Mouse (Mus musculus) brain, embryonic 14.5 days (tissue): ENCODE results near the gene Muc4. TPM values are rescaled to one million over a fixed set of nuclear protein-coding genes. Genes with fewer than 3 reads are reported as not detected.

ENCODE experiments used
- DNase-seq: peaks from one replicate; pipeline ENCODE4 v3.0.0-alpha.2; 2011; ENCODE audit warnings: low read depth
- CTCF ChIP-seq: fragments of 200-500 bp; IDR thresholded peaks from 2 replicates; pipeline ENCODE4 v1.5.1; 2012; ENCODE audit warnings: inconsistent platforms, mild to moderate bottlenecking, moderate library complexity, borderline replicate concordance; ENCODE audit not compliant: insufficient read depth, insufficient read length; ENCODE audit errors: extremely low read depth
- POLR2A ChIP-seq: fragments of 200-500 bp; IDR thresholded peaks from 2 replicates; pipeline ENCODE4 v1.6.1; 2012; ENCODE audit warnings: mild to moderate bottlenecking, inconsistent platforms, borderline replicate concordance; ENCODE audit not compliant: poor library complexity, insufficient read depth, insufficient read length, severe bottlenecking; ENCODE audit errors: extremely low read depth
- polyA plus RNA-seq: library from polyadenylated mRNA; depleted of rRNA; stranded (reverse); fragments of >200 nt; gene quantifications from 2 replicates; pipeline ENCODE4 v1.2.3, GENCODE M21; 2012; rRNA removed

Muc4 gene
- 0.01 and 0.07 TPM in 2 replicates for polyA plus RNA-seq

DNA sequence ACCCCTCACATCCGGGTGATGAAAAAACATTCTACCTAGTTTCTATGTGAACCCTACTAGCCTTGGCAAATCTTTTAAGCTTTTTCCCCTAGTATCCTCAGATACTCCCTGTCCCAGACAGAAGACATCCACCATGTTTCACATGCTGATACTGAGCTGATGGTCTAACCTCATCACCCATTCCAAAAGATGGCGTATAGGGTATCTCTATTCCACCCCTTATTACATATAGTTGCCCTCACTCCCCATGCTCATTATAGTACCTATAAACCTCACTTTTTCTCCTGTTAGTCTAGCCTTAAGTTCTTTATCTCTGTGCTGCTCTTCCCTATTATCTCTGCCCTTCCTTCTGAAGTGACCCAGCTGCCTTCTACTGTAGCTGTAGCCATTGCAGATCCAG, at the start of gene Muc4:
Gene Muc4 (plus strand): TSS at position 301 of the 400 bp plus-strand sequence.
- DNase-seq = no peak
- no peak for TF ChIP-seq CTCF
- no peak for TF ChIP-seq POLR2A

DNA sequence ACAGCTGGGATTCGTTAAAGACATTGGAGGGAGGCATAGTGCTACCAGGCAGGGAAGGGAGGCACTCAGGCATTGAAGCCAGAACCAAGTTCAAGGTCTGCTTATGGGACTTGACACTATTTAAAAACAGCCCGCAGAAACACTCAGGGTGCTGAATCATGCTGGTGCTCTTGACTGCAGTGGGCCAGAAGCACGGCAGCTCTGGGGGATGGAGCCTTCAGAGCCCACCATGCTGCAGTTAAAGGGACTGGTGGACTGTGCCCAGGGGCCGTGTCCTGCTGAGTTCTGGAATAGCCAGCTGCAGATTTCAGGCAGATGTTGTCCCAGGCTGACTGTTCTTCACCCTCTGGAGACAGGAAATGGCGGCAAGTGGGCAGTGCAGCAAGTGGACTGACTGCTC, 49.7 kb upstream of the Muc4 start:
- TF ChIP-seq CTCF (no peak), POLR2A (no peak)
- no peak for DNase-seq

- no peak for TF ChIP-seq POLR2A
- DNase-seq = no peak
Observed at GRCm38 (mm10) chr16:32687221-32687620, 48.5 kb upstream of the Muc4 start.

GRCm38 (mm10) chr16:32688770-32689169, 46.9 kb upstream of the Muc4 start:
- TF ChIP-seq CTCF (no peak), POLR2A (no peak)
- no peak for DNase-seq

DNA sequence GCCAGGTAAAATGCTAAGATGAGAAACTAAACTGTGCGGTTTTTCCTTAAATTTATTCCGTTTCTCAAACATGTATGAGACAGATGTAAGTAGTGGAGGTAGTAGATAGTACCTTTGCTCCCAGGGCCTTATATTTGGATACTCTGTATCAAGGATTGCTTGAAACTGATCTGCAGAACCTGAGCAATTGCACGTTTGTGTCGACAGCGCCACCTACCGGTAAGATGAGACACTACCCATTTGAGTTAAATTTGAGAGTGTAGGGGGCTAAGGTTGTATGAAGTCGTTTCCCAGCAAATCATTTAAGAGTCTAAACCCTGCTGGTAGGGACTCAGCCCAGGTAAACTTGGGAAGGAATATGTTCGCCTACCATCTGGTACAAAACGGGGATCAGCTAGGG, 46.2 kb upstream of the Muc4 start:
- peak; percentile 86 for DNase-seq
- TF ChIP-seq POLR2A (no peak), CTCF (peak; percentile 85; the same call in 1 of the 2 replicates)

- peak; percentile 23 for DNase-seq
- peak; percentile 48; the same call in 1 of the 2 replicates for TF ChIP-seq CTCF
- no peak for TF ChIP-seq POLR2A
Observed at GRCm38 (mm10) chr16:32696841-32697464, 38.7 kb upstream of the Muc4 start.

DNA sequence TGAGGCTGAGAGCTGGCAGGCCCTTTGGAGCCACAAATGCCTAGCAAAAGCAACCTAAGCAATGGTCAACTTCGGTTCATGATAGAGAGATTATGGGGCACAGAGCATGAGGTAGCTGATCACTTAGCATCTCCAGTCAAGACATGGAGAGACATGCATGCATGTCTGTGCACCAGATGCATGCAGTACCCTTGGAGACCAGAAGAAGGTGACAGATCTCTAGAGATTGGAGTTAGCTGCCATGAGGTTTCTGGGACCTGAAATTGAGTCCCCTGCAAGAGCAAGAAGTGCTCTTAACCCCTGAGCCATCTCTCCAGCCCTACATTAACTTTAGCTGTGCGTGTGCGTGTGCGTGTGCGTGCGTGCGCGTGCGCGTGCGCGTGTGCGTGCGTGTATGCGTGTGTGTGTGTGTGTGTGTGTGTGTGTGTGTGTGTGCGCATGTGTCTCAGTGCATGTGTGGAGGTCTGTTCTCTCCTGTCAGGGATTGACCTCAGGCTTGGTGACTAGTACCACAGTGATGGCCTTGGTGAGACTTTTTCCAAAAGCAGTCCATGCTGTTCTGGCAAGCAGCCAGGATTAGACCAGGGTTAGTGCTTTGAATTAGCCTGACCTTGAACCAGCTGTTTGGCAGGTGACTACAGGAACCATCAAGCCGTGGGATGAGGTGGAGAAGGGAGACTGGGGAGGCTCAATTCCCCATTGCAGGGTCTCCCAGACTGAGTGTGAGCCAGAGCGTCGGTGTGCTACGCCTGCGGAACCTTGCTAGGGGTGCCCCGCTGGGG, 37.8 kb upstream of the Muc4 start:
- TF ChIP-seq CTCF (peak; percentile 2; the same call in 1 of the 2 replicates), POLR2A (no peak)
- DNase-seq = no peak

DNA sequence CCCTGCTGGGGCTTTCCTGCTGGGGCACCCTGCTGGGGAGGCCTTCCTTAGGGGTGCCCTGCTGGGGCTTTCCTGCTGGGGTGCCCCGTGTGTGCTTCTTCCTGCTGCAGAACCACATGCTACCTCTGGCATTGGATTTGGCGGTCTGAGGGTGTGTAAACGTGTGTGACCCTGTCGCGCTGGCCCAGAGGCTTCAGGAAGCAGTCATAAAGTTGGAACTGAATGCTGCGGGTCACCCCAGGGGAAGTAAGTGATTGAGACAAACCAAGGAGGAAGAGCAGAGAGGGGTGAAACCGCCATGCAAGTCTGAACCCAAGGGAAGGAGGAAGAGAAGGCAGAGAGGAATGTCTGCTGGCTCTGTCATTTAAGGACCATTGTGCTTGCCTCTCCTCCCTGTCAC, 37.1 kb upstream of the Muc4 start:
- DNase-seq = no peak

DNA sequence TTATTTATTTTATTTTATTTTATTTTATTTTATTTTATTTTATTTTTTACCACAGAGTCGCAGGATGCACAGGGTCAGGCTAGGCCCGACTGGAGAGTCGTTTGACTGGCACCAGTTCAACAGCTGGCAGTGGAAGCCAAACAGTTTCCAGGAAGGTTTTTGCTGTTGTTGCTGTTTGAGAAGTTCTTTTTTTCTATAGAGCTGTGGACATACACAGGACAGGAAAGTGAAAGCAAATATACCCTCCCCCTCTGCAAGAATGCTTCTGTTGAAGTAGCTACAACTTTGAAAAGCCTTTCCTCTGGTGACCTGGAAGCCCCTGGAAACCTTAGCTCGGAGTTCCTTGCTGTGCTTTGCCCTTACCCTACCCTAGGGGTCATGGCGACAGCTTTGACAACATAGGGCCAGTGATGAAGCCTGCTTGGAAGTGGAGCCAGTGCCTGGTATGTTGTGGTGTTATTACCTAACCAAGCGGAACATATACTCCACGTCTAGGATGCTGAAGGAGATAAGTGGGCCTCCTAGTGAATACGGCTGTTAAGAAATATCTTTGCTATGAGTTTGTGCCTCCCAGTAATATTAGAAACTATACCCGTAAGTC, 32.3 kb upstream of the Muc4 start:
- TF ChIP-seq CTCF (no peak), POLR2A (no peak)

More for the DNA sequence above, 37.1 kb upstream of the Muc4 start:
- no peak for TF ChIP-seq CTCF
- TF ChIP-seq POLR2A = no peak

GRCm38 (mm10) chr16:32705606-32706005, 30.1 kb upstream of the Muc4 start:
- peak; percentile 20; the same call in 1 of the 2 replicates for TF ChIP-seq CTCF
- no peak for TF ChIP-seq POLR2A

More for the DNA sequence above, 32.3 kb upstream of the Muc4 start:
- DNase-seq = no peak

DNA sequence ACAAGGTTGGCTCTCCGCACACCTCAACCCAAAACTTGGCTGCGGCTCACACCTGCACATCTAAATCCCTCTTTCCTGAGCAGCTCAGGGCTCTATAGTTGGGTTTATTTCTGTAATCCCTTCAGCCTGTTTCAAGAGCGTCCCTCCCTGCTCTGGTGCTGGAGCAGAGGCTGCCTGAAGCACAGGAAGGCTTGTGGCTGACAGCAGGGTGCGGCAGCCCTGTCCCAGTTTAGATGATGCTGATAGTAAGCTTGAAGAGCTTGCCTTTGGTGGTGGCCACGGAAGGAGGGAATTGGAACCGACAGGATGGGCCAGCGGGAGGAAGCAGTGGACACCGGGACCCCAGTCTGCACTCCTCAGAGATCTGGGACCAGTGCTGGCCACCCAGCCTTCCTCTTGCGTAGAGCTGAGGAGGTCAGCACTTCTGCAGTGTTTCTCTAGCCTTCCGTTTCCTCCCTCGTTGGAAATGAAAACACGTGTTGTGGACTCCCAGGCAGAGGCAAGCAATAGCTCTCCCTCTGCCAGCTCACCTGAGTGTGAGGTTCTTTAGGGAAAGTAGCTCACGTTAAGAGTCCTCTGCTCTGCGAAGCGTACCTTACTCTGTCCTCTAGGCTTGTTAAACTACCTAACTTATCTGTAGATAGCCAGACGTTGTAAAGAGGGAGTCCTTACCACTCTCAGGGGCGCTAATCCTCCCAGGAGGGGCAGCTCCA, 28.4 kb upstream of the Muc4 start:
- no peak for TF ChIP-seq POLR2A
- TF ChIP-seq CTCF = no peak
- no peak for DNase-seq

More at GRCm38 (mm10) chr16:32705606-32706005, 30.1 kb upstream of the Muc4 start:
- no peak for DNase-seq
